In the genomic region with DNA sequence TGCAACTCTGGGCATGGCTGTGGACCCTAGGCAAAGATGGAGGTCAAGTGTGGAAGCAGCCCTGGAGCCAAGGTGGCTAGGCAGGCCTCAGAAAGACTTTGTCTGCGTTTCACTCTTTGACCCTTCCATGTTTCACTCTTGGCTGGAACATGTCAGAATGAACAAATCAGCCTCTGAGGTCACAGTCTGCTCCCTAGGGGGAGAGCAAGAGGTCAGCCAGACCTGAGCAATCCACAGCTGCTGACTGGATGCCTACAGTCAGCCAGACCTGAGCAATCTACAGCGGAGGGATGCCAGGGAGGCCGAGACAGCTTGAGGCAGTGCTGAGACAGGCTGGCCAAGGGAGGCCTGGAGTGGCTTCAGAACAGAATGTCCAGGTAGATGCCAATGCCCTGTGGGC, we compare ENCODE assay signal across 8 mouse cellular contexts. TPM values are rescaled to one million over a fixed set of nuclear protein-coding genes. Genes with fewer than 3 reads are reported as not detected.
A peak's percentile ranks its signal among the peaks of the same experiment; 100 is the strongest.
DNase-seq lines count a peak whose midpoint lies in the region; ATAC-seq and TF ChIP-seq lines count a peak whose summit lies in the region.

No protein-coding gene starts in this region.

- H3K9ac ChIP-seq in kidney, embryonic 14.5 days (ENCODE audit: low read depth, low read length): no peak overlapping the region
- no peak overlapping the region for H3K9ac ChIP-seq in liver, postnatal 0 days (replicated peaks)
- no peak overlapping the region for H3K9ac ChIP-seq in forebrain, embryonic 13.5 days

- ATAC-seq in kidney, embryonic 14.5 days (ENCODE audit: low FRiP score, low TSS enrichment): no peak
- peak; percentile 95 for ATAC-seq in liver, postnatal 0 days
- ATAC-seq in CD4-positive, CD25-positive, alpha-beta regulatory T cell, adult 4 months: no peak
- ATAC-seq in forebrain, embryonic 13.5 days: no peak

- H3K27ac ChIP-seq in kidney, embryonic 14.5 days (ENCODE audit: low read depth, low read length): no peak overlapping the region
- H3K27ac ChIP-seq in liver, postnatal 0 days (ENCODE audit: low read depth): peak overlapping the region; percentile 77
- H3K27ac ChIP-seq in forebrain, embryonic 13.5 days: no peak overlapping the region

- peaks cover 5% of the 10 kb centered on the region; the same call in 1 of the 2 replicates for H3K9me3 ChIP-seq in kidney, embryonic 14.5 days (ENCODE audit: control insufficient read depth, low read length)
- H3K9me3 ChIP-seq in liver, postnatal 0 days (ENCODE audit: low read length): peaks cover 6% of the 10 kb centered on the region; the same call in 1 of the 2 replicates
- peaks cover 20% of the 10 kb centered on the region for H3K9me3 ChIP-seq in forebrain, embryonic 13.5 days (replicated peaks)

- peaks cover 10% of the 10 kb centered on the region for H3K4me1 ChIP-seq in kidney, embryonic 14.5 days (ENCODE audit: control insufficient read depth, insufficient read depth, low read length)
- 0 out of 2 replicates have a peak, but pooled peaks cover 3% of the 10 kb centered on the region for H3K4me1 ChIP-seq in liver, postnatal 0 days (ENCODE audit: insufficient read depth)
- no peaks in the 10 kb centered on the region for H3K4me1 ChIP-seq in forebrain, embryonic 13.5 days

- H3K4me3 ChIP-seq in kidney, embryonic 14.5 days (ENCODE audit: low read length): no peak overlapping the region
- no peak overlapping the region for H3K4me3 ChIP-seq in liver, postnatal 0 days (ENCODE audit: low read depth, low read length)
- H3K4me3 ChIP-seq in forebrain, embryonic 13.5 days: no peak overlapping the region

- 55% methylated on average over 3 of the region's 3 CpGs for WGBS in kidney, embryonic 14.5 days
- WGBS in liver, postnatal 0 days (ENCODE audit: insufficient replicate concordance): 58% methylated on average over 3 of the region's 3 CpGs
- WGBS in forebrain, embryonic 13.5 days: 82% methylated on average over 3 of the region's 3 CpGs

- no peaks in the 10 kb centered on the region for H3K36me3 ChIP-seq in kidney, embryonic 14.5 days (ENCODE audit: control insufficient read depth, insufficient read depth, low read length)
- H3K36me3 ChIP-seq in liver, postnatal 0 days (replicated peaks; ENCODE audit: insufficient read depth, low read length): no peaks in the 10 kb centered on the region
- no peaks in the 10 kb centered on the region for H3K36me3 ChIP-seq in forebrain, embryonic 13.5 days (ENCODE audit: poor library complexity, severe bottlenecking)

- TF ChIP-seq CTCF in liver, postnatal 0 days (IDR thresholded peaks at IDR 0.05; ENCODE audit: low read depth): no peak

- H3K4me2 ChIP-seq in kidney, embryonic 14.5 days (replicated peaks; ENCODE audit: low read depth, low read length): no peak overlapping the region
- H3K4me2 ChIP-seq in liver, postnatal 0 days (ENCODE audit: low read depth, low read length): no peak overlapping the region
- H3K4me2 ChIP-seq in forebrain, embryonic 13.5 days: no peak overlapping the region

- no peaks in the 10 kb centered on the region for H3K27me3 ChIP-seq in kidney, embryonic 14.5 days (ENCODE audit: control insufficient read depth, insufficient read depth, low read length)
- no peaks in the 10 kb centered on the region for H3K27me3 ChIP-seq in liver, postnatal 0 days (ENCODE audit: insufficient read depth, low read length)
- no peaks in the 10 kb centered on the region for H3K27me3 ChIP-seq in forebrain, embryonic 13.5 days

- TF ChIP-seq EP300 in liver, postnatal 0 days (IDR thresholded peaks at IDR 0.05; ENCODE audit: low read depth): no peak

- peak; percentile 84 for DNase-seq in kidney, adult 11 months
- peak; percentile 58 for DNase-seq in adrenal gland, adult 8-10 months
- peak; percentile 61 to 78 for DNase-seq in heart, adult 9 months (ENCODE audit: low spot score in 2 of 2)
- peak; percentile 57 for DNase-seq in liver, postnatal 0 days
- no peak for DNase-seq in cerebellum, postnatal 25 days

RNA-seq across cellular contexts. Expression of a gene that starts 4.7 kb away (rescaled TPM):
- polyA plus RNA-seq in kidney, embryonic 14.5 days (2014; fragmentation: Nextera tagmentation; extraction: Ambion mirVana): 0.61 and 0.99 TPM in 2 replicates
- 10 to 100 TPM; 40.8 to 52.6 (median 41.6) TPM for total RNA-seq in adrenal gland, adult 8-10 months (2022)
- polyA plus RNA-seq in liver, postnatal 0 days (2015; fragmentation: Nextera tagmentation; extraction: Ambion mirVana): 0.99 and 1.2 TPM in 2 replicates
- not detected for polyA plus RNA-seq in CD4-positive, CD25-positive, alpha-beta regulatory T cell, adult 4 months (2017; shearing (Covaris generic))
- polyA plus RNA-seq in forebrain, embryonic 13.5 days (2015; fragmentation: Nextera tagmentation; extraction: Ambion mirVana): not detected in 2 replicates

RNA-seq across cellular contexts. Expression of a gene that starts 23.3 kb away (rescaled TPM):
- 8.3 and 8.7 TPM in 2 replicates for polyA plus RNA-seq in kidney, embryonic 14.5 days (2014; fragmentation: Nextera tagmentation; extraction: Ambion mirVana)
- 10 to 100 TPM in 2 of 4 experiments, 1 to 10 TPM in 2; 6.5 to 17.8 (median 10.3) TPM for total RNA-seq in adrenal gland, adult 8-10 months (2022)
- polyA plus RNA-seq in liver, postnatal 0 days (2015; fragmentation: Nextera tagmentation; extraction: Ambion mirVana): 2.4 and 4.0 TPM in 2 replicates
- polyA plus RNA-seq in CD4-positive, CD25-positive, alpha-beta regulatory T cell, adult 4 months (2017; shearing (Covaris generic)): under 1 TPM in 1 of 2 experiments, not detected in 1; 0.42 TPM
- 0.40 and 0.44 TPM in 2 replicates for polyA plus RNA-seq in forebrain, embryonic 13.5 days (2015; fragmentation: Nextera tagmentation; extraction: Ambion mirVana)

RNA-seq across cellular contexts. Expression of a gene that starts 31.2 kb away (rescaled TPM):
- 78.5 and 85.2 TPM in 2 replicates for polyA plus RNA-seq in kidney, embryonic 14.5 days (2014; fragmentation: Nextera tagmentation; extraction: Ambion mirVana)
- 100 to 1,000 TPM; 112 to 141 (median 134) TPM for total RNA-seq in adrenal gland, adult 8-10 months (2022)
- polyA plus RNA-seq in liver, postnatal 0 days (2015; fragmentation: Nextera tagmentation; extraction: Ambion mirVana): 57.5 and 60.0 TPM in 2 replicates
- 100 to 1,000 TPM; 157 to 276 TPM for polyA plus RNA-seq in CD4-positive, CD25-positive, alpha-beta regulatory T cell, adult 4 months (2017; shearing (Covaris generic))
- 183 and 199 TPM in 2 replicates for polyA plus RNA-seq in forebrain, embryonic 13.5 days (2015; fragmentation: Nextera tagmentation; extraction: Ambion mirVana)

RNA-seq across cellular contexts. Expression of a gene that starts 31.2 kb away (rescaled TPM):
- 5.1 and 5.8 TPM in 2 replicates for polyA plus RNA-seq in kidney, embryonic 14.5 days (2014; fragmentation: Nextera tagmentation; extraction: Ambion mirVana)
- total RNA-seq in adrenal gland, adult 8-10 months (2022): 1 to 10 TPM; 1.7 to 7.6 (median 4.4) TPM
- polyA plus RNA-seq in liver, postnatal 0 days (2015; fragmentation: Nextera tagmentation; extraction: Ambion mirVana): 0.32 and 0.66 TPM in 2 replicates
- polyA plus RNA-seq in CD4-positive, CD25-positive, alpha-beta regulatory T cell, adult 4 months (2017; shearing (Covaris generic)): not detected
- polyA plus RNA-seq in forebrain, embryonic 13.5 days (2015; fragmentation: Nextera tagmentation; extraction: Ambion mirVana): 4.2 and 5.5 TPM in 2 replicates

RNA-seq across cellular contexts. Expression of a gene that starts 43.3 kb away (rescaled TPM):
- 33.5 and 36.4 TPM in 2 replicates for polyA plus RNA-seq in kidney, embryonic 14.5 days (2014; fragmentation: Nextera tagmentation; extraction: Ambion mirVana)
- 10 to 100 TPM; 50.5 to 91.6 (median 76.1) TPM for total RNA-seq in adrenal gland, adult 8-10 months (2022)
- polyA plus RNA-seq in liver, postnatal 0 days (2015; fragmentation: Nextera tagmentation; extraction: Ambion mirVana): 8.7 TPM in 2 replicates
- polyA plus RNA-seq in CD4-positive, CD25-positive, alpha-beta regulatory T cell, adult 4 months (2017; shearing (Covaris generic)): 10 to 100 TPM; 21.0 to 32.5 TPM
- polyA plus RNA-seq in forebrain, embryonic 13.5 days (2015; fragmentation: Nextera tagmentation; extraction: Ambion mirVana): 38.8 and 41.8 TPM in 2 replicates

Comparison
In these comparisons a context has a peak if more than half of its experiments do, and no peak if none do; other contexts are left out.
1. DNase-seq: peak in kidney, adult 11 months (single experiment), adrenal gland, adult 8-10 months (single experiment), heart, adult 9 months (2 of 2) and liver, postnatal 0 days (single experiment); none in cerebellum, postnatal 25 days (0 of 2).